Mouse (Mus musculus) hindbrain, embryonic 15.5 days (tissue): ENCODE measurements around the gene Garem2. TPM values are rescaled to one million over a fixed set of nuclear protein-coding genes. Genes with fewer than 3 reads are reported as not detected.

ENCODE experiments used
- ATAC-seq: fragments of 200-750 bp; cut with Nextera tagmentation; 2 replicates; pipeline ENCODE4 v1.8.0; 2017; ENCODE audit warnings: low read depth, moderate number of reproducible peaks, moderate TSS enrichment; ENCODE audit not compliant: low FRiP score
- H3K27ac ChIP-seq: fragments of 300-500 bp; sonication (generic); replicated peaks from 2 replicates; pipeline ENCODE4 v1.5.1; 2015; ENCODE audit warnings: mild to moderate bottlenecking, inconsistent platforms
- H3K27me3 ChIP-seq: fragments of 300-500 bp; sonication (generic); 2 replicates; pipeline ENCODE4 v1.6.1; 2015; ENCODE audit warnings: control low read depth, inconsistent platforms
- H3K36me3 ChIP-seq: fragments of 300-500 bp; sonication (generic); 2 replicates; pipeline ENCODE4 v1.6.1; 2015; ENCODE audit warnings: control low read depth, inconsistent platforms
- H3K4me1 ChIP-seq: fragments of 300-500 bp; sonication (generic); replicated peaks from 2 replicates; pipeline ENCODE4 v1.6.1; 2015; ENCODE audit warnings: control low read depth, inconsistent platforms
- H3K4me2 ChIP-seq: fragments of 300-500 bp; sonication (generic); 2 replicates; pipeline ENCODE4 v1.6.1; 2015; ENCODE audit warnings: moderate library complexity, mild to moderate bottlenecking, inconsistent platforms
- H3K4me3 ChIP-seq: fragments of 300-500 bp; sonication (generic); 2 replicates; pipeline ENCODE4 v1.5.1; 2015; ENCODE audit warnings: mild to moderate bottlenecking, inconsistent platforms
- H3K9ac ChIP-seq: fragments of 300-500 bp; sonication (generic); 2 replicates; pipeline ENCODE4 v1.6.1; 2015; ENCODE audit warnings: inconsistent platforms
- H3K9me3 ChIP-seq: fragments of 300-500 bp; sonication (generic); 2 replicates; pipeline ENCODE4 v1.6.1; 2016; ENCODE audit warnings: control low read depth, inconsistent platforms
- WGBS: fragments of 180-500 bp; shearing (Covaris S2); methylation state at CpG from one replicate; pipeline ENCODE4 v1.1.7; 2015; 5-methylcytosine and 5-hydroxymethylcytosine counted together
- polyA plus RNA-seq: library from polyadenylated mRNA; unstranded; fragments of >200 nt; fragmentation: Nextera tagmentation; extraction: Ambion mirVana; gene quantifications from 2 replicates; pipeline ENCODE4 v1.2.1, GENCODE M21; 2015

The Garem2 gene
- polyA plus RNA-seq, 1 experiment from 2014 or later = 13.7 TPM

GRCm38 (mm10) chr5:30131246-30131645, 26.3 kb downstream of the Garem2 start:
- peaks cover 72% of the 10 kb centered on the region for H3K36me3 ChIP-seq
- no peaks in the 10 kb centered on the region for H3K27me3 ChIP-seq
- H3K4me3 ChIP-seq = no peak overlapping the region
- ATAC-seq = no peak
- H3K9me3 ChIP-seq = no peaks in the 10 kb centered on the region
- WGBS = 92% methylated on average over 4 of the region's 4 CpGs
- no peak overlapping the region for H3K9ac ChIP-seq
- H3K4me2 ChIP-seq = no peak overlapping the region
- H3K27ac ChIP-seq = no peak overlapping the region
- no peaks in the 10 kb centered on the region for H3K4me1 ChIP-seq

- no peak for ATAC-seq
- H3K9me3 ChIP-seq = no peaks in the 10 kb centered on the region
- no peaks in the 10 kb centered on the region for H3K4me1 ChIP-seq
- H3K4me2 ChIP-seq = no peak overlapping the region
- WGBS = 97% methylated on average over 2 of the region's 2 CpGs
- H3K4me3 ChIP-seq = no peak overlapping the region
- H3K27ac ChIP-seq = no peak overlapping the region
- H3K27me3 ChIP-seq = no peaks in the 10 kb centered on the region
- H3K36me3 ChIP-seq = peaks cover 68% of the 10 kb centered on the region
- H3K9ac ChIP-seq = no peak overlapping the region
Observed at GRCm38 (mm10) chr5:30132173-30132572, 27.2 kb downstream of the Garem2 start.

- 92% methylated on average over 11 of the region's 11 CpGs for WGBS
Observed at GRCm38 (mm10) chr5:30135711-30136231, 30.8 kb downstream of the Garem2 start.

GRCm38 (mm10) chr5:30137271-30137670, 32.3 kb downstream of the Garem2 start:
- ATAC-seq = no peak
- Histone ChIP-seq H3K4me3 (no peak overlapping the region), H3K4me1 (no peaks in the 10 kb centered on the region), H3K9ac (no peak overlapping the region), H3K36me3 (peaks cover 71% of the 10 kb centered on the region), H3K9me3 (no peaks in the 10 kb centered on the region), H3K27ac (no peak overlapping the region), H3K4me2 (no peak overlapping the region), H3K27me3 (no peaks in the 10 kb centered on the region)
- WGBS = 90% methylated on average over 9 of the region's 9 CpGs

More at GRCm38 (mm10) chr5:30135711-30136231, 30.8 kb downstream of the Garem2 start:
- ATAC-seq = no peak
- no peak overlapping the region for H3K4me3 ChIP-seq
- H3K4me1 ChIP-seq = no peaks in the 10 kb centered on the region
- H3K9me3 ChIP-seq = no peaks in the 10 kb centered on the region
- no peak overlapping the region for H3K4me2 ChIP-seq
- H3K36me3 ChIP-seq = peaks cover 68% of the 10 kb centered on the region
- no peaks in the 10 kb centered on the region for H3K27me3 ChIP-seq
- no peak overlapping the region for H3K9ac ChIP-seq
- no peak overlapping the region for H3K27ac ChIP-seq

GRCm38 (mm10) chr5:30138193-30138592, 33.2 kb downstream of the Garem2 start:
- Histone ChIP-seq H3K4me2 (no peak overlapping the region), H3K27me3 (no peaks in the 10 kb centered on the region), H3K4me1 (no peaks in the 10 kb centered on the region), H3K36me3 (peaks cover 70% of the 10 kb centered on the region), H3K4me3 (no peak overlapping the region), H3K27ac (no peak overlapping the region), H3K9ac (no peak overlapping the region), H3K9me3 (no peaks in the 10 kb centered on the region)
- no peak for ATAC-seq
- 90% methylated on average over 4 of the region's 4 CpGs for WGBS

- no peaks in the 10 kb centered on the region for H3K27me3 ChIP-seq
- no peaks in the 10 kb centered on the region for H3K9me3 ChIP-seq
- ATAC-seq = no peak
- H3K4me2 ChIP-seq = no peak overlapping the region
- peaks cover 3% of the 10 kb centered on the region for H3K4me1 ChIP-seq
- H3K27ac ChIP-seq = no peak overlapping the region
- WGBS = 83% methylated on average over 6 of the region's 6 CpGs
- no peak overlapping the region for H3K9ac ChIP-seq
- peaks cover 50% of the 10 kb centered on the region for H3K36me3 ChIP-seq
- H3K4me3 ChIP-seq = no peak overlapping the region
Observed at GRCm38 (mm10) chr5:30146526-30146925, 41.6 kb downstream of the Garem2 start.

GRCm38 (mm10) chr5:30148133-30148920, 43.4 kb downstream of the Garem2 start:
- Histone ChIP-seq H3K4me2 (no peak overlapping the region), H3K27me3 (no peaks in the 10 kb centered on the region), H3K27ac (no peak overlapping the region), H3K9ac (no peak overlapping the region), H3K36me3 (peaks cover 32% of the 10 kb centered on the region), H3K4me1 (peaks cover 12% of the 10 kb centered on the region), H3K9me3 (no peaks in the 10 kb centered on the region), H3K4me3 (no peak overlapping the region)
- ATAC-seq = no peak
- WGBS = 86% methylated on average over 5 of the region's 5 CpGs

GRCm38 (mm10) chr5:30152007-30152406, 47.0 kb downstream of the Garem2 start:
- H3K27ac ChIP-seq = no peak overlapping the region
- no peak overlapping the region for H3K4me2 ChIP-seq
- H3K36me3 ChIP-seq = no peaks in the 10 kb centered on the region; the same call in 1 of the 2 replicates
- peaks cover 30% of the 10 kb centered on the region for H3K4me1 ChIP-seq
- H3K9me3 ChIP-seq = no peaks in the 10 kb centered on the region
- 69% methylated on average over 4 of the region's 4 CpGs for WGBS
- H3K27me3 ChIP-seq = no peaks in the 10 kb centered on the region
- no peak overlapping the region for H3K9ac ChIP-seq
- no peak overlapping the region for H3K4me3 ChIP-seq
- no peak for ATAC-seq

GRCm38 (mm10) chr5:30152413-30152812, 47.5 kb downstream of the Garem2 start:
- no peak overlapping the region for H3K27ac ChIP-seq
- no peak overlapping the region for H3K9ac ChIP-seq
- ATAC-seq = no peak
- no peak overlapping the region for H3K4me3 ChIP-seq
- H3K27me3 ChIP-seq = no peaks in the 10 kb centered on the region
- H3K4me2 ChIP-seq = no peak overlapping the region
- no peaks in the 10 kb centered on the region for H3K36me3 ChIP-seq
- 81% methylated on average over 1 of the region's 1 CpGs for WGBS
- no peaks in the 10 kb centered on the region for H3K9me3 ChIP-seq
- H3K4me1 ChIP-seq = peaks cover 30% of the 10 kb centered on the region

GRCm38 (mm10) chr5:30153222-30153621, 48.3 kb downstream of the Garem2 start:
- Histone ChIP-seq H3K9me3 (no peaks in the 10 kb centered on the region), H3K4me2 (peak overlapping the region; percentile 77; the same call in 1 of the 2 replicates)

GRCm38 (mm10) chr5:30154013-30154412, 49.1 kb downstream of the Garem2 start:
- H3K27ac ChIP-seq = no peak overlapping the region; the same call in 1 of the 2 replicates

More at GRCm38 (mm10) chr5:30153222-30153621, 48.3 kb downstream of the Garem2 start:
- Histone ChIP-seq H3K4me1 (peaks cover 30% of the 10 kb centered on the region), H3K9ac (no peak overlapping the region), H3K36me3 (no peaks in the 10 kb centered on the region), H3K27ac (no peak overlapping the region), H3K4me3 (no peak overlapping the region), H3K27me3 (no peaks in the 10 kb centered on the region)
- no peak for ATAC-seq
- 89% methylated on average over 2 of the region's 2 CpGs for WGBS

More at GRCm38 (mm10) chr5:30154013-30154412, 49.1 kb downstream of the Garem2 start:
- Histone ChIP-seq H3K27me3 (no peaks in the 10 kb centered on the region), H3K9me3 (no peaks in the 10 kb centered on the region), H3K4me1 (peaks cover 30% of the 10 kb centered on the region), H3K4me2 (peak overlapping the region; percentile 77), H3K4me3 (peak overlapping the region; percentile 93), H3K36me3 (no peaks in the 10 kb centered on the region), H3K9ac (peak overlapping the region; percentile 92)
- WGBS = 22% methylated on average over 4 of the region's 4 CpGs
- ATAC-seq = no peak
